Mouse (Mus musculus) forebrain, embryonic 13.5 days (tissue): ENCODE results near the gene Gm20388. TPM values are rescaled to one million over a fixed set of nuclear protein-coding genes. Genes with fewer than 3 reads are reported as not detected.
A peak's percentile ranks its signal among the peaks of the same experiment; 100 is the strongest.

Experiments used
- ATAC-seq: fragments of 200-750 bp; cut with Nextera tagmentation; 2 replicates; pipeline ENCODE4 v1.8.0; 2017
- H3K27ac ChIP-seq: fragments of 300-500 bp; sonication (generic); 2 replicates; pipeline ENCODE4 v1.5.1; 2015; ENCODE audit warnings: inconsistent platforms, mild to moderate bottlenecking, moderate library complexity
- H3K27me3 ChIP-seq: fragments of 300-500 bp; sonication (generic); 2 replicates; pipeline ENCODE4 v1.6.1; 2015; ENCODE audit warnings: mild to moderate bottlenecking, inconsistent platforms
- H3K36me3 ChIP-seq: fragments of 300-500 bp; sonication (generic); 2 replicates; pipeline ENCODE4 v1.6.1; 2015; ENCODE audit warnings: mild to moderate bottlenecking, inconsistent platforms; ENCODE audit not compliant: poor library complexity, severe bottlenecking
- H3K4me1 ChIP-seq: fragments of 300-500 bp; sonication (generic); 2 replicates; pipeline ENCODE4 v1.6.1; 2015; ENCODE audit warnings: inconsistent platforms
- H3K4me2 ChIP-seq: fragments of 300-500 bp; sonication (generic); 2 replicates; pipeline ENCODE4 v1.6.1; 2015; ENCODE audit warnings: inconsistent platforms, mild to moderate bottlenecking, moderate library complexity
- H3K4me3 ChIP-seq: fragments of 300-500 bp; sonication (generic); 2 replicates; pipeline ENCODE4 v1.5.1; 2015; ENCODE audit warnings: mild to moderate bottlenecking, inconsistent platforms
- H3K9ac ChIP-seq: fragments of 300-500 bp; sonication (generic); 2 replicates; pipeline ENCODE4 v1.6.1; 2015; ENCODE audit warnings: mild to moderate bottlenecking, inconsistent platforms
- H3K9me3 ChIP-seq: fragments of 300-500 bp; sonication (generic); replicated peaks from 2 replicates; pipeline ENCODE4 v1.6.1; 2016; ENCODE audit warnings: inconsistent platforms
- WGBS: fragments of 180-500 bp; shearing (Covaris S2); methylation state at CpG from one replicate; pipeline ENCODE4 v1.1.7; 2015; 5-methylcytosine and 5-hydroxymethylcytosine counted together
- polyA plus RNA-seq: library from polyadenylated mRNA; unstranded; fragments of >200 nt; fragmentation: Nextera tagmentation; extraction: Ambion mirVana; gene quantifications from 2 replicates; pipeline ENCODE4 v1.2.1, GENCODE M21; 2015

The Gm20388 gene
- polyA plus RNA-seq, 1 experiment from 2014 or later, result 5.6 TPM

GRCm38 (mm10) chr8:122273152-122273551 lies 2362.5 kb downstream of the Gm20388 start:
- Histone ChIP-seq H3K4me3 (no peak overlapping the region), H3K4me2 (no peak overlapping the region), H3K27ac (no peak overlapping the region), H3K4me1 (peaks cover 15% of the 10 kb centered on the region), H3K27me3 (peaks cover 35% of the 10 kb centered on the region), H3K36me3 (no peaks in the 10 kb centered on the region), H3K9ac (no peak overlapping the region), H3K9me3 (no peaks in the 10 kb centered on the region)
- peak; percentile 54 for ATAC-seq
- 7% methylated on average over 5 of the region's 5 CpGs for WGBS

DNA sequence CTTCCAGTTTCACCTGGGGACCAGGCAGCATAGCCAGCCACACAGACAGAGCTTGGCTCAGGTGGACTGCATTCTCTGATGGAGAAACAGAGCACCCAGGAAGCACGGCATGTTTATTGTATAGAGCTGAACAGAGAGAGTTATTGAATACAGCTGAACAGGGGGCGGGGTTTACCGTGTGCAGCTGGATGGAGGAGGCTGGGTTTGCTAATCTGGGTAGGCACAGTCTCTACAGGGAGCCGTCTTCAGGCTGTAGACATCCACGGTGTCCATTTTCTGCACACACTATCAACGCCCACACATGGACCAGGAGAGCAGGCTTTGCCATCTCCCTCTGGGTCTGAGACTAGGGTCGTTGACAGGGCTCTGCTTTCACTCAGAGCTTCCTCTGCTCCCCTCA lies 2363.2 kb downstream of the Gm20388 start:
- no peaks in the 10 kb centered on the region for H3K9me3 ChIP-seq
- no peak for ATAC-seq
- 38% methylated on average over 7 of the region's 7 CpGs for WGBS
- no peak overlapping the region for H3K27ac ChIP-seq
- H3K27me3 ChIP-seq, result peaks cover 30% of the 10 kb centered on the region
- H3K4me1 ChIP-seq, result peaks cover 15% of the 10 kb centered on the region
- no peak overlapping the region for H3K4me2 ChIP-seq
- no peak overlapping the region for H3K4me3 ChIP-seq
- H3K9ac ChIP-seq, result 0 out of 2 replicates have a peak overlapping the region, but pooled peaks have one; percentile 21
- no peaks in the 10 kb centered on the region for H3K36me3 ChIP-seq

- peaks cover 26% of the 10 kb centered on the region for H3K27me3 ChIP-seq
- WGBS, result 80% methylated on average over 11 of the region's 11 CpGs
- no peak overlapping the region for H3K4me3 ChIP-seq
- H3K9ac ChIP-seq, result no peak overlapping the region
- ATAC-seq, result no peak
- H3K9me3 ChIP-seq, result no peaks in the 10 kb centered on the region
- no peaks in the 10 kb centered on the region for H3K36me3 ChIP-seq
- no peak overlapping the region for H3K4me2 ChIP-seq
- H3K4me1 ChIP-seq, result 0 out of 2 replicates have a peak, but pooled peaks cover 6% of the 10 kb centered on the region
- no peak overlapping the region for H3K27ac ChIP-seq
Observed at GRCm38 (mm10) chr8:122274651-122275391, 2364.2 kb downstream of the Gm20388 start.

- no peak overlapping the region for H3K4me3 ChIP-seq
- H3K9ac ChIP-seq, result no peak overlapping the region
- no peaks in the 10 kb centered on the region for H3K9me3 ChIP-seq
- no peak for ATAC-seq
- peaks cover 15% of the 10 kb centered on the region; the same call in 1 of the 2 replicates for H3K4me1 ChIP-seq
- no peak overlapping the region for H3K27ac ChIP-seq
- peaks cover 11% of the 10 kb centered on the region; the same call in 1 of the 2 replicates for H3K27me3 ChIP-seq
- no peak overlapping the region for H3K4me2 ChIP-seq
- 88% methylated on average over 5 of the region's 5 CpGs for WGBS
- no peaks in the 10 kb centered on the region for H3K36me3 ChIP-seq
Observed at GRCm38 (mm10) chr8:122276308-122276707, 2365.7 kb downstream of the Gm20388 start.

DNA sequence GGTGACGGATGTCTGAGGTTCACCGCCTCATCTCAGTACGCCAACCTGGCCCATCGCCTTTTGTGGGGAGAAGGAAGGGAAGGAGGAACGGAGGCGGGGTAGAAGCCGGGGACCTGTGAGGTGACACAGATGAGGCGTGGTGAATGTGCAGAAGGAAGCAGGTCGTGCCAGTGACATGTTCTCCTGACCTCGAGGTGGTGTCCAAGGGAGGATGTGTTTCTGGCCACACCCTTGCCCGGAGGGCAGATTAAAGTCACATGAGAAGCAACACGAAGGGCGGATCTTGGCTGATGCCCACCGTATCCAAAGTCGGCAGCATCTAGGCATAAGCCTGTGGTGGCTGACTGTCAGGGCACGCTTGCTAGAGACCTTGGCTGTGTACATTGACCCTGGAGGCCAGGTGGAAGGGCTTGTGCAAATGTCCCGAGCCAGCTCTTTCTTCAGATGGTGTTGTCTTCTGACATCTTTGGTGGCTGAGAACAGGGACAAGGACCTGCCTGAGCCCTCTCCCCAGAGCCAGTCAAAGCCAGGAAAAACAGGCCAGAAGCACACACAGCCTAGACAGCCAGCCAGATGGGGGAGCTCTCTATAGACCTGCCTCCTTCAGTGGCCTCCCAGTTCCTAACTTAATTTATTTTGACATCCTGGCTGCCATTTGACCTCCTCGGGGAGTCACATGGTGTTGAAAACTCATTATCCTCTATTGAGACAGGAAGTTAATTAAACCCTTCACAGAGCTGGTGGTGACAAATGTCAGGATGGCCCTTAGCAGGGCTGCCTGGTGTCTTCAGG lies 2366.8 kb downstream of the Gm20388 start:
- Histone ChIP-seq H3K4me3 (no peak overlapping the region), H3K27me3 (peaks cover 8% of the 10 kb centered on the region), H3K9me3 (no peaks in the 10 kb centered on the region), H3K36me3 (no peaks in the 10 kb centered on the region), H3K4me1 (peaks cover 15% of the 10 kb centered on the region), H3K9ac (no peak overlapping the region), H3K4me2 (no peak overlapping the region), H3K27ac (no peak overlapping the region)
- 83% methylated on average over 18 of the region's 18 CpGs for WGBS
- ATAC-seq, result no peak

- Histone ChIP-seq H3K4me2 (no peak overlapping the region), H3K27ac (no peak overlapping the region), H3K27me3 (peaks cover 32% of the 10 kb centered on the region), H3K4me3 (no peak overlapping the region), H3K9ac (no peak overlapping the region), H3K36me3 (no peaks in the 10 kb centered on the region), H3K9me3 (no peaks in the 10 kb centered on the region), H3K4me1 (peaks cover 37% of the 10 kb centered on the region)
- WGBS, result 86% methylated on average over 4 of the region's 4 CpGs
- no peak for ATAC-seq
Observed at GRCm38 (mm10) chr8:122280156-122280555, 2369.5 kb downstream of the Gm20388 start.

GRCm38 (mm10) chr8:122280588-122281316 lies 2370.1 kb downstream of the Gm20388 start:
- Histone ChIP-seq H3K4me2 (peak overlapping the region; percentile 97), H3K4me1 (peaks cover 38% of the 10 kb centered on the region), H3K9me3 (no peaks in the 10 kb centered on the region), H3K36me3 (no peaks in the 10 kb centered on the region), H3K4me3 (peak overlapping the region; percentile 61), H3K9ac (no peak overlapping the region), H3K27me3 (peaks cover 38% of the 10 kb centered on the region), H3K27ac (peak overlapping the region; percentile 51; the same call in 1 of the 2 replicates)
- 14% methylated on average over 20 of the region's 20 CpGs for WGBS
- peak; percentile 36 for ATAC-seq

DNA sequence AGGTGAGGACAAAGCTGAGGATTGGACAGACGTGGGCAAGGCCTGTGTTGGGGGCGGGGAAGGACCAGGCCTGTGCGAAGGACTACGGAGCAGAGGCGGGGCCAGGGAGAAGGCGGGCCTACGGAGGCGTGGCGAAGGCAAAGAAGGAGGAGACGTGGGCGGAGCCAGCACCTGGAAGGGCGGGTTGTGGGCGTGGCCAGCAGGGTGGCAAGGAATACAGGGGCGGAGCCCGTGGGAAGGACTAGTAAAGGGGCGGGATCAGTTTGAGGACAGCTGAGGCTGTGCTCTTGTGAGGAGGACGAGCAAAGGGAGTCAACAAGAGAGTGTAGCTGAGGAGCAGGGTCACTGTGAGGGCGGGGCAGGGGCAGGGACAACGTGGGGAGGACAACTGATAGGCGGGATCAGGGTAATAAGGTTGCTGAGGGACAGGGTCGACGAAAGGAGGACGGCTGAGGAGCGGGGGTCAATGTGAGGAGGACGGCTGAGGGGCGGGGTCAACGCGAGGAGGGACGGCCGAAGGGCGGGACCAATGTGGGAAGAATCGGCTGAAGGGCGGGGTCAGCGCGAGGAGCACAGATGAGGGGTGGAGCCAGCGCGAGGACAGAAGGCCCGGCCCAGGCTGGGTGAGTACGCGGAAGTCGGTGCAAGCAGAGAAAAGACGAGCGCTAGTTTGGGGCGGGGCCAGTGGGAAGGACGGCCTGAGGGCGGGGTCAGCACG lies 2370.8 kb downstream of the Gm20388 start:
- Histone ChIP-seq H3K4me1 (peaks cover 42% of the 10 kb centered on the region), H3K9ac (no peak overlapping the region), H3K9me3 (no peaks in the 10 kb centered on the region), H3K36me3 (no peaks in the 10 kb centered on the region), H3K27ac (peak overlapping the region; percentile 51), H3K4me2 (peak overlapping the region; percentile 97), H3K27me3 (peaks cover 42% of the 10 kb centered on the region), H3K4me3 (peak overlapping the region; percentile 61)
- under 1% methylated on average over 47 of the region's 47 CpGs for WGBS
- peak; percentile 93 for ATAC-seq

GRCm38 (mm10) chr8:122282035-122282358 lies 2371.4 kb downstream of the Gm20388 start, which contains the start of gene Zfpm1:
Gene Zfpm1, plus strand, starts transcription at chr8:122282141.
- Histone ChIP-seq H3K4me2 (peak within 1 kb of the TSS; percentile 97), H3K27me3 (peaks cover 42% of the 10 kb centered on the region), H3K4me3 (peak within 1 kb of the TSS; percentile 61), H3K36me3 (no peaks in the 10 kb centered on the region), H3K9me3 (no peaks in the 10 kb centered on the region), H3K4me1 (peaks cover 42% of the 10 kb centered on the region), H3K27ac (peak within 1 kb of the TSS; percentile 51), H3K9ac (peak within 1 kb of the TSS; percentile 75)
- 0% methylated on average over 25 of the region's 60 CpGs for WGBS
- no peak for ATAC-seq

- H3K4me1 ChIP-seq, result peaks cover 42% of the 10 kb centered on the region
- ATAC-seq, result no peak
- peak overlapping the region; percentile 75 for H3K9ac ChIP-seq
- H3K4me2 ChIP-seq, result peak overlapping the region; percentile 97
- WGBS, result under 1% methylated on average over 66 of the region's 70 CpGs
- H3K36me3 ChIP-seq, result no peaks in the 10 kb centered on the region
- peak overlapping the region; percentile 61 for H3K4me3 ChIP-seq
- peaks cover 42% of the 10 kb centered on the region for H3K27me3 ChIP-seq
- no peaks in the 10 kb centered on the region for H3K9me3 ChIP-seq
- no peak overlapping the region for H3K27ac ChIP-seq
Observed at GRCm38 (mm10) chr8:122282501-122283355, 2372.1 kb downstream of the Gm20388 start.
